Mouse (Mus musculus): Measurements from ENCODE around the gene Dsp. TPM values are rescaled to one million over a fixed set of nuclear protein-coding genes. Genes with fewer than 3 reads are reported as not detected.

Gene Dsp
- polyA plus RNA-seq, 1 experiment from 2014 or later, result 48.7 TPM

DNA sequence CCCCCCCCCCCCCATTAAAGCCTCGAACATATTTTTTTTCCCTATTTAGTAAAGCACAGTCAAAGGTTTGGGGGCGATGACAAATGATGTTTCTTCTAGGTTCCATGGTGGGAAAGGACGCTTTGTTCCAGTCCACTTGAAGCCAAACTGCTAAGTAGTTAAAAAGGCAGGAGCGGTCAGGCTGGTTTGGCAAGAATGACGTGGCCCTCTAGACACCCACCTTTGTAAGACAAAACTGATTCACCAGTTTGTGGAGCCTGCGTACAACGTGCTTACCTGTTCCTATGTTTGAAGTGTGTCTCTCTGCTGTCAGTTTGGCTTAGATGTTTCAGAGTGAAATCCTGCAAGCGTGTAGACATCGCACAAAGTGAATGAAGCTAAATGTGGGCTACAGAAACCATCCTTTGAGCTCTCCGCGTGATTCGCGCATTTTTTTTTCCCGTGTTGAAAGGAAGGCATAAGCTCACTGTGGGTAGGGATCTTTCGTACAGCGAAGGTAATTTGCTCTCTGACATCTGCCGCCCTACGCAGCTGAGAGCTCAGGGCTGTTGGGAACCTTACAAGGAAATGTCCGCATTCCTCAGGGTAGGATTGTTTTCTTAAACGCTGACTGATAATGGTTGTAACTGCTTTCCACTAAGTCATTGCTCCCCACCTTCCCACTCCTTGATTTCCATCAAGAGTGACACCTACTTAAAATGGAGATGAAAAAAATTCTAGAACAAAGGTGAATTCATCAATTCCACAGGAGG lies 6.0 kb upstream of the Dsp start:
- H3K4me1 ChIP-seq (replicated peaks), result peaks cover 49% of the 10 kb centered on the region

GRCm38 (mm10) chr13:38148348-38148747 lies 2.7 kb upstream of the Dsp start:
- H3K36me3 ChIP-seq, result no peaks in the 10 kb centered on the region
- H3K4me2 ChIP-seq, result peak overlapping the region; percentile 40
- peak; percentile 67 for ATAC-seq (ENCODE audit: insufficient number of reproducible peaks, low FRiP score)
- no peaks in the 10 kb centered on the region for H3K9me3 ChIP-seq (replicated peaks)
- 5% methylated on average over 3 of the region's 3 CpGs for WGBS
- no peak overlapping the region for H3K9ac ChIP-seq
- H3K4me3 ChIP-seq, result no peak overlapping the region
- peak overlapping the region; percentile 86 for H3K27ac ChIP-seq (ENCODE audit: poor library complexity, severe bottlenecking)
- H3K4me1 ChIP-seq (replicated peaks), result peaks cover 54% of the 10 kb centered on the region
- H3K27me3 ChIP-seq (replicated peaks), result no peaks in the 10 kb centered on the region

More for the DNA sequence above, 6.0 kb upstream of the Dsp start:
- no peak overlapping the region for H3K27ac ChIP-seq (ENCODE audit: poor library complexity, severe bottlenecking)
- no peaks in the 10 kb centered on the region for H3K36me3 ChIP-seq
- no peaks in the 10 kb centered on the region for H3K27me3 ChIP-seq (replicated peaks)
- no peaks in the 10 kb centered on the region for H3K9me3 ChIP-seq (replicated peaks)
- 5% methylated on average over 20 of the region's 20 CpGs for WGBS
- no peak for ATAC-seq (ENCODE audit: insufficient number of reproducible peaks, low FRiP score)
- H3K4me2 ChIP-seq, result peak overlapping the region; percentile 67
- peak overlapping the region; percentile 56; the same call in 1 of the 2 replicates for H3K9ac ChIP-seq
- H3K4me3 ChIP-seq, result peak overlapping the region; percentile 28

GRCm38 (mm10) chr13:38151671-38152428 lies 756 bp downstream of the Dsp start:
- under 1% methylated on average over 49 of the region's 49 CpGs for WGBS

GRCm38 (mm10) chr13:38152429-38153035 lies 1.4 kb downstream of the Dsp start:
- WGBS, result under 1% methylated on average over 31 of the region's 31 CpGs
- no peaks in the 10 kb centered on the region for H3K27me3 ChIP-seq (replicated peaks)

More at GRCm38 (mm10) chr13:38151671-38152428, 756 bp downstream of the Dsp start:
- Histone ChIP-seq H3K27ac (ENCODE audit: poor library complexity, severe bottlenecking) (peak overlapping the region; percentile 97), H3K9me3 (replicated peaks) (no peaks in the 10 kb centered on the region), H3K4me1 (replicated peaks) (peaks cover 55% of the 10 kb centered on the region), H3K4me2 (peak overlapping the region; percentile 66), H3K27me3 (replicated peaks) (no peaks in the 10 kb centered on the region), H3K36me3 (no peaks in the 10 kb centered on the region), H3K9ac (peak overlapping the region; percentile 92), H3K4me3 (peak overlapping the region; percentile 76)
- ATAC-seq (ENCODE audit: insufficient number of reproducible peaks, low FRiP score), result peak; percentile 37

DNA sequence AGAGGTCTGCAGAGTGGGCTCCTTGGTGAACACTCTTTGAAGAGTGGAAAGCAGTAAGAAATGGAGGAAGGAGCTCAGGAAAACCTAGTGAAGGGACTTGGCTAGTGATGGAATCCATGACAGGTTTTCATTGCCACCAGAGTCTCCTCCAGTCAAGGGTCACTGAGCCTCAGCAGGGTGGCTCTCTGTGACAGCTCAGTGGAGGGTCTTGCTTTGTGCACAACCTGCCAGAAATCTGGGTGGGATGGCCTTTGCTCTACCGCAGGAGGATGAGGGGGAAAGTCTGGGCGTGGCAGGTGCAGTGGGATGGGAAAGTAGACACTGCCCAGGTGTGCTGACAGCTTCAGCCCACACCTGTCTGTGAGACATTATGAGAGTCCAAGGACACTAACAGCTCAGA lies 4.4 kb downstream of the Dsp start:
- H3K4me3 ChIP-seq, result no peak overlapping the region
- no peak overlapping the region for H3K27ac ChIP-seq (ENCODE audit: poor library complexity, severe bottlenecking)
- H3K4me2 ChIP-seq, result peak overlapping the region; percentile 40; the same call in 1 of the 2 replicates
- H3K9me3 ChIP-seq (replicated peaks), result no peaks in the 10 kb centered on the region
- no peaks in the 10 kb centered on the region for H3K27me3 ChIP-seq (replicated peaks)
- 20% methylated on average over 2 of the region's 2 CpGs for WGBS
- H3K9ac ChIP-seq, result peak overlapping the region; percentile 39; the same call in 1 of the 2 replicates
- peaks cover 38% of the 10 kb centered on the region for H3K4me1 ChIP-seq (replicated peaks)
- no peak for ATAC-seq (ENCODE audit: insufficient number of reproducible peaks, low FRiP score)
- H3K36me3 ChIP-seq, result 0 out of 2 replicates have a peak, but pooled peaks cover 5% of the 10 kb centered on the region

More at GRCm38 (mm10) chr13:38152429-38153035, 1.4 kb downstream of the Dsp start:
- Histone ChIP-seq H3K9ac (peak overlapping the region; percentile 92), H3K27ac (ENCODE audit: poor library complexity, severe bottlenecking) (peak overlapping the region; percentile 97), H3K4me2 (peak overlapping the region; percentile 66), H3K4me1 (replicated peaks) (peaks cover 50% of the 10 kb centered on the region), H3K4me3 (peak overlapping the region; percentile 76), H3K36me3 (no peaks in the 10 kb centered on the region), H3K9me3 (replicated peaks) (no peaks in the 10 kb centered on the region)
- no peak for ATAC-seq (ENCODE audit: insufficient number of reproducible peaks, low FRiP score)

- WGBS, result 28% methylated on average over 6 of the region's 6 CpGs
- Histone ChIP-seq H3K27me3 (replicated peaks) (no peaks in the 10 kb centered on the region), H3K9ac (peak overlapping the region; percentile 33; the same call in 1 of the 2 replicates), H3K9me3 (replicated peaks) (no peaks in the 10 kb centered on the region), H3K27ac (ENCODE audit: poor library complexity, severe bottlenecking) (peak overlapping the region; percentile 54; the same call in 1 of the 2 replicates), H3K4me1 (replicated peaks) (peaks cover 52% of the 10 kb centered on the region), H3K36me3 (0 out of 2 replicates have a peak, but pooled peaks cover 5% of the 10 kb centered on the region), H3K4me2 (no peak overlapping the region), H3K4me3 (no peak overlapping the region)
- no peak for ATAC-seq (ENCODE audit: insufficient number of reproducible peaks, low FRiP score)
These were observed 6.5 kb downstream of the Dsp start for GRCm38 (mm10) chr13:38157635-38158034.

DNA sequence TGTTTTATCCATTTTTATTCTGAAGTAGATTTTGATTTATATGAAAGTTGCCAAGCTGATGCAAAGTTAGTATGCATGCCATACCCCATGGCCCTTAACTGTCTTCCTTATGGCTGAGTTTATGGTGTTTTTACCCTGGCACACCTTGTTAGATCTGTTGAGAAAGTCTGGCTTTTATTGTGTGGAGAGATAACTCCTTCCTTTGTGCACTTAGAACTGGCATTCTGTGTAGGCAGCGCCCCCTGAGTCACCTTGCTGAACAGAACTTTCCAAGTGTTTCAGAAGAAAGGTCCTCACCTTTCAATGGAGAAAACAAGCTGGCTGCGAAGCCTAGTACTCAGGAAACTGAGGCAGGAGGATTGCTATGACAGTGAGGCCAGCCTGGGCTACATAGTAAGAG lies 10.9 kb downstream of the Dsp start:
- H3K9me3 ChIP-seq (replicated peaks), result no peaks in the 10 kb centered on the region
- H3K27me3 ChIP-seq (replicated peaks), result no peaks in the 10 kb centered on the region
- peaks cover 27% of the 10 kb centered on the region for H3K36me3 ChIP-seq
- H3K9ac ChIP-seq, result no peak overlapping the region
- H3K4me2 ChIP-seq, result no peak overlapping the region
- peaks cover 53% of the 10 kb centered on the region for H3K4me1 ChIP-seq (replicated peaks)
- ATAC-seq (ENCODE audit: insufficient number of reproducible peaks, low FRiP score), result no peak
- no peak overlapping the region for H3K4me3 ChIP-seq
- WGBS, result 72% methylated on average over 2 of the region's 2 CpGs
- H3K27ac ChIP-seq (ENCODE audit: poor library complexity, severe bottlenecking), result peak overlapping the region; percentile 93

GRCm38 (mm10) chr13:38162668-38163067 lies 11.6 kb downstream of the Dsp start:
- ATAC-seq (ENCODE audit: insufficient number of reproducible peaks, low FRiP score), result peak; percentile 92

GRCm38 (mm10) chr13:38164932-38165331 lies 13.8 kb downstream of the Dsp start:
- Histone ChIP-seq H3K4me3 (no peak overlapping the region), H3K27me3 (replicated peaks) (no peaks in the 10 kb centered on the region), H3K9ac (no peak overlapping the region), H3K36me3 (peaks cover 51% of the 10 kb centered on the region), H3K4me2 (no peak overlapping the region), H3K27ac (ENCODE audit: poor library complexity, severe bottlenecking) (peak overlapping the region; percentile 18; the same call in 1 of the 2 replicates), H3K4me1 (replicated peaks) (peaks cover 48% of the 10 kb centered on the region), H3K9me3 (replicated peaks) (no peaks in the 10 kb centered on the region)
- ATAC-seq (ENCODE audit: insufficient number of reproducible peaks, low FRiP score), result no peak
- WGBS, result 74% methylated on average over 11 of the region's 11 CpGs

More at GRCm38 (mm10) chr13:38162668-38163067, 11.6 kb downstream of the Dsp start:
- Histone ChIP-seq H3K27me3 (replicated peaks) (no peaks in the 10 kb centered on the region), H3K4me2 (peak overlapping the region; percentile 40), H3K27ac (ENCODE audit: poor library complexity, severe bottlenecking) (peak overlapping the region; percentile 93), H3K9me3 (replicated peaks) (no peaks in the 10 kb centered on the region), H3K4me1 (replicated peaks) (peaks cover 51% of the 10 kb centered on the region), H3K4me3 (0 out of 2 replicates have a peak overlapping the region, but pooled peaks have one; percentile 1), H3K36me3 (peaks cover 34% of the 10 kb centered on the region), H3K9ac (peak overlapping the region; percentile 46)
- WGBS, result 15% methylated on average over 11 of the region's 11 CpGs

GRCm38 (mm10) chr13:38167056-38167455 lies 16.0 kb downstream of the Dsp start:
- Histone ChIP-seq H3K9me3 (replicated peaks) (no peaks in the 10 kb centered on the region), H3K27me3 (replicated peaks) (no peaks in the 10 kb centered on the region), H3K9ac (no peak overlapping the region), H3K4me3 (no peak overlapping the region), H3K4me1 (replicated peaks) (peaks cover 45% of the 10 kb centered on the region), H3K36me3 (peaks cover 56% of the 10 kb centered on the region), H3K4me2 (no peak overlapping the region), H3K27ac (ENCODE audit: poor library complexity, severe bottlenecking) (no peak overlapping the region)
- ATAC-seq (ENCODE audit: insufficient number of reproducible peaks, low FRiP score), result no peak
- 81% methylated on average over 3 of the region's 3 CpGs for WGBS

Measured in heart, embryonic 12.5 days (tissue).